Mouse (Mus musculus) embryonic fibroblast, embryonic 13.5 days (primary cell): ENCODE measurements around the gene Ccdc142. TPM values are rescaled to one million over a fixed set of nuclear protein-coding genes. Genes with fewer than 3 reads are reported as not detected.

Experiments used
- H3K27ac ChIP-seq: 2 replicates; pipeline ENCODE4 v1.5.1; 2012; ENCODE audit warnings: low read length, control low read depth, inconsistent platforms; ENCODE audit not compliant: insufficient read depth
- H3K4me1 ChIP-seq: 2 replicates; pipeline ENCODE4 v1.6.1; 2011; ENCODE audit warnings: low read length; ENCODE audit not compliant: control insufficient read depth, insufficient read depth
- H3K4me3 ChIP-seq: 2 replicates; pipeline ENCODE4 v1.5.1; 2011; ENCODE audit warnings: mild to moderate bottlenecking, control low read depth, low read length; ENCODE audit not compliant: insufficient read depth
- CTCF ChIP-seq: IDR thresholded peaks from 2 replicates; pipeline ENCODE4 v1.5.1; 2011; ENCODE audit warnings: mild to moderate bottlenecking, control low read depth, low read length, moderate library complexity, borderline replicate concordance; ENCODE audit not compliant: insufficient read depth
- POLR2A ChIP-seq: IDR thresholded peaks from 2 replicates; pipeline ENCODE4 v1.6.1; 2011; ENCODE audit warnings: low read depth, mild to moderate bottlenecking, control low read depth, low read length, moderate library complexity
- polyA plus RNA-seq: library from polyadenylated mRNA; stranded (reverse); fragments of >200 nt; gene quantifications from 2 replicates; pipeline ENCODE4 v1.2.4, GENCODE M21; 2011; ENCODE audit warnings: low read depth; ENCODE audit not compliant: missing spikeins, insufficient read length

Gene Ccdc142
- polyA plus RNA-seq, 1 experiment: not detected

DNA sequence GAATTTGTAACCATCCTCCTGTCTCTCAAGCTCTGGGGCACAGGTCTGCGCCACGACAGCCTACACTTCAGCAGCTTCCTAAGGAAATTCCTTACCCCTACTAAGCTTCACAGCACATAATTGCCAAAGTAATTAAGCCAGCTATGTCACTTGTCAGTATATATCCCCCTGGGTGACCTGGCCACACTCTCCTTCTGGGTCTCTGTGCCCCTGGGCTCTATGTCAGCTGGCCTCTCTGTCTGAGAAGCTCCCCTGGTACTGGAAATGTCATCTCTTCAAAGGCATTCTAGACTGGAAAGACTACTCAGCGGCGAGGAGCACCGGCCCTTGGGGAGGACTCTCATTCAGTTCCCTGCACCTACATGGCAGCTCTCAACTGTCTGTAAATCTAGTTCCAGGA is 21.6 kb downstream of the Ccdc142 start:
- H3K4me3 ChIP-seq: no peak overlapping the region
- no peak overlapping the region for H3K27ac ChIP-seq
- H3K4me1 ChIP-seq: peaks cover 4% of the 10 kb centered on the region; the same call in 1 of the 2 replicates
- no peak for TF ChIP-seq POLR2A
- no peak for TF ChIP-seq CTCF

DNA sequence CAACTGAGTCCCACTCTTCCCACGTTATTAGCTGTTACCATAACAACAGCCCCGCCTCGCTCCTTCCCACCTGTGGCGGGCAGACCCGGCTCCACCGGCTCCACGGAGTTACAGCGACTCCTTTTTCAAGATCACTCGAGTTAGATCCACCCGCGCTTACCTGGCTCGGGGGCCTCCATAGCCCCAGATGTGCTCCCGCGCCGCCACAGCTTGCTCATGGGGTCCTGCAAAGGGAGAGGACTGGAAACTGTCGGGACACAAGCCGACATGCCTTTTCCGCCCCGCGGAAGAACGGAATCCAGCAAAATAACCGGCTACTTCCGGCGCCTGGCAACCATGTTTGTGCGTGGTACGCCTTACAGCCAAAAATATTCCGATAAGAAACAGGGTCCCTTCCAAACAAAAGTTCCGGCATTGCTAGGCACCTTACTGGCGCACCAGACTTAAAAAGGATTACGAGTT is 23.5 kb downstream of the Ccdc142 start:
- Histone ChIP-seq H3K27ac (no peak overlapping the region), H3K4me3 (peak overlapping the region; percentile 75), H3K4me1 (peaks cover 4% of the 10 kb centered on the region; the same call in 1 of the 2 replicates)
- TF ChIP-seq CTCF (no peak), POLR2A (peak; percentile 63)

DNA sequence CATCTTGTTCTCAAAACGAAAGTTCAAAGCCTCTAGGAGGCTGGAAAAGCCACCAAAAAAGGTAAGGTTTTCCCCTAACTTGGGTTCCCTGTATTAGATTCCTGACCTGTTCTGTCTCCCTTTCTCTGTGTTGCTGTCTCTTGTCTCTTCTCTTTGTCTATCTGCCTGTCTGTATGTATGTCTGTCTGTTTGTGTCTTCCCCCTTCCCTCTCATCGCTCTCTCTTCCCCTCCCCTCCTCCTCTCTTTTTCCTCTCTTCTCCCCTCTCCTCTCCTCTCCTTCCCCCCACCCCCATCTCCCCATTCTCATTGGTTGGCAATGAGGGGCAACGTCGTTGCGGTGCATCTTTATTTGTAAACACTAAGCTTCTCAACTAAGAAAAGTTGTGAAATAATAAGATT is 23.9 kb downstream of the Ccdc142 start, which contains the start of gene Ino80b:
Gene Ino80b, minus strand, starts transcription at position 101 of the 400 bp plus-strand sequence.
- no peak for TF ChIP-seq POLR2A
- no peak for TF ChIP-seq CTCF
- Histone ChIP-seq H3K4me3 (peak within 1 kb of the TSS; percentile 75), H3K27ac (no peak within 1 kb of the TSS), H3K4me1 (peaks cover 4% of the 10 kb centered on the region; the same call in 1 of the 2 replicates)

DNA sequence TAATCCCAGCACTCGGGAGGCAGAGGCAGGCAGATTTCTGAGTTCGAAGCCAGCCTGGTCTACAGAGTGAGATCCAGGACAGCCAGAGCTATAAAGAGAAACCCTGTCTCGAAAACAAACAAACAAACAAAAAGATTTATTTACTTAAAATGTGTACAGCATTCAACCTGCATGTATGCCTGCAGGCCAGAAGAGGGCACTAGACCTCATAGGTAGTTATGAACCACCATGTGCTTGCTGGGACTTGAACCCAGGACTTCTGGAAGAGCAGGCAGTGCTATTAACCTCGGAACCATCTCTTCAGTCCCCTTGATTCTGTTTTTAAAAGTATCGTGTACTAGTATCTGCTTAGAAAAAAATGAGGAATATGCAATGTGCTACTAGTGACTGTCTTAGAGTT is 26.0 kb downstream of the Ccdc142 start:
- H3K27ac ChIP-seq: no peak overlapping the region
- TF ChIP-seq POLR2A (no peak), CTCF (no peak)
- H3K4me3 ChIP-seq: no peak overlapping the region
- H3K4me1 ChIP-seq: peaks cover 4% of the 10 kb centered on the region; the same call in 1 of the 2 replicates

DNA sequence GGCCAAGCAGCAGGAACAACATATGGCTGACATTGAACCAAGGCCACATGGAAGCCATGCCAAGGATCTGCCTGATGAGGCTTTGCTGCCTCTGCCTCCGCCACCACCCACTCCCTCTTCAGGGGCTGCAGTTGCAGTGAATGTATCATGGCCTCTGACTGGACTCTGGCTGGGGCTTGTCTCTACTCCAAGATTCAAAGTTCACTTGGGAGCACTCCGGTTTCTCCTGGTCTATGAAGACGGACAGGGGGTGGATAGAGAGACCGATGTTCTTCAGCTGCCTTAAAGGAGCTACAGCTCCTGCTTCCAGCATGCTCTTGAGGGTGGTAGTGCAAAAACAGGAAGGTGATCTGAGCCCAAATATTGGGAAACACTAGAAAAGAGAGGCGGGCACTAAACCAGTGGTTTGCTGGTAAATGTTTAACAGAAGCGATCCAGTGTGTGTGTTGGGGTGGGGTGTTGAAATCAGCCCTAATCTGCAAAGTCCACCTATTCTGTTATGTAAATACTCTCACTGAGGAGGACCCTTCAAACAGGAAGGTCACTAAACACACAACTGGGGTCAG is 30.2 kb downstream of the Ccdc142 start:
- no peak overlapping the region for H3K4me3 ChIP-seq
- TF ChIP-seq POLR2A: peak; percentile 27; the same call in 1 of the 2 replicates
- TF ChIP-seq CTCF: no peak
- H3K4me1 ChIP-seq: peaks cover 3% of the 10 kb centered on the region; the same call in 1 of the 2 replicates
- no peak overlapping the region for H3K27ac ChIP-seq

DNA sequence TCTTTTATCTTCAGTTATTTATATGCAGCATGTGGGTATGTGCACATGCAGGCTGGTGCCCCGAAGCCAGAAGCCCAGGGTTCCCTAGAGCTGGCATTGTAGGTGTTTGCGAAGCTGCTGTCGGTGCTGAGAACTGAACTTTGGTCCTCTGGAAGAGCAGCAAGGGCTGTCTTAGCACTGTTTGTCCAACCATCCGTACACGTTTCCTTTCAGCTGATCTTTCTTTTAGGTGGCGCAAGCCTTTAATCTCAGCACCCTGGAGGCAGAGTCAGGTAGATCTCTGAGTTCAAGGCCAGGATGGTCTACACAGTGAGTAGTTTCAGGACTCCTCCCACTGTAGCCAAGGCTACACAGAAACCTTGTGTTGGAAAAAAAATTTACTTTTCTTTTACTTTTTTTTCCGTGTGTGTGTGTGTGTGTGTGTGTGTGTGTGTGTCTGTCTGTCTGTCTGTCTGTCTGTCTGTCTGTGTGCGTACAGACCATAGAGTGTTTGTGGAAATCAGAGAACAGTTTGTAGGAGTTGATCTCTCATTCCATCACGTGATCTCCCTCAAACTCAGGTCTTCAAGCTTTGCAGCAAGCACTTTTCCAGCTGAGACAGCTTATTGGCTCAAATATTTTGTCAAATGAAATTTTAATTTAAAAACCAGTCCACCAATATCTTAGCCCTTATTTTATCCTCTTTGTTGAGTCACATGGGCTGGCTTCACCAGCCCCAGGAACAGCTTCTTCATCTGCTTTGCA is 30.9 kb downstream of the Ccdc142 start:
- Histone ChIP-seq H3K4me3 (no peak overlapping the region), H3K27ac (no peak overlapping the region), H3K4me1 (peaks cover 3% of the 10 kb centered on the region; the same call in 1 of the 2 replicates)
- 0 out of 2 replicates have a peak, but pooled peaks have one; percentile 25 for TF ChIP-seq POLR2A
- TF ChIP-seq CTCF: no peak

DNA sequence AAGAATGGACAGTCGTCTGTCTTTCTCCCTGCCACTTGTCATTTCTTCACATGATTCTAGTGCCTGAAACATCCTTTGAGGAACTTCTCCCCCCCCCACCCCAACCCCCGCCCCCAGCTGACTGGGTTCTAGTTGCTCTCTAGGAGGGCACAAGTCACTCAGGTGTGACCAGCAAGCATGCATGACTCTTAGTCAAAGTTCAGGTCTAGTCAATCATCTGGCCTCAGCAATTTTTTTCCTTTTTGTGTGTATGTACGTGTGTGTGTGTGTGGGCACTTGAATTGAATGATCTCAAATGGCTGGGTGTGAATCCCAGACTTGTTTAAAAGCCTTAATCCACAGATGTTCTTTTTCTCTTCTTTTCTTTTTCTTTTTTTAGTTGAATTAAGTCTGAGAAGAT is 32.8 kb downstream of the Ccdc142 start:
- H3K4me1 ChIP-seq: peaks cover 6% of the 10 kb centered on the region; the same call in 1 of the 2 replicates
- no peak overlapping the region for H3K4me3 ChIP-seq
- TF ChIP-seq CTCF (no peak), POLR2A (no peak)
- H3K27ac ChIP-seq: no peak overlapping the region

DNA sequence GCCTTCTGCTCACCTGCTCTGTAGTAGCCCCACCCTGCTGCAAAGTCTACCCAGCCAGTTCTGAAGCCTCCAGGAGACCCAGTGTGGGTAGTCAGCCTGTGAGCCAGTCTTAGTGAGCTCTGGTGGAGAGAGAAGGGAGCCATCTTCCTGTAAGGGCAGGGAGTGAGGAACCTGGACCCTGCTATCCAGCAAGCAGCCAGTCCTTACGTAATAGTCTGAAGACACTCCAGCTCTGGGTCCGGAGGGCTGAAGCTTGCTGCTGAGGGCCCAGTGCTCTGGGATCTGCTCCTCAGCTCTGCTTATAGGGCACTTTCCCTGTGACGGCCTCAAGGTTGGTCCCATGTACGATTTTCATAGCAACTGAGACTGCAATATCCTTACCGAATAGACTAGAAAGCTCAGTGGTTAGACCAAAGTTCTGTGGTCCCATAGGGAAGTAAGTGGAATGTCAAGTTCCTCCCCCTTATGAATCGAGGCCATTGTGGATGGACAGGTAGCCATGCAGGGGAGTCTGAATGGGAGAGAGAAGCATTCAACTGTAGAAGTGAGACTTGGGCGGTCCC is 33.6 kb downstream of the Ccdc142 start, which contains the start of gene Rtkn:
Gene Rtkn, plus strand, starts transcription at position 513 of the 563 bp plus-strand sequence.
- no peak for TF ChIP-seq CTCF
- 0 out of 2 replicates have a peak, but pooled peaks have one; percentile 2 for TF ChIP-seq POLR2A
- Histone ChIP-seq H3K27ac (peak within 1 kb of the TSS; percentile 98), H3K4me1 (peaks cover 6% of the 10 kb centered on the region; the same call in 1 of the 2 replicates), H3K4me3 (peak within 1 kb of the TSS; percentile 56)

DNA sequence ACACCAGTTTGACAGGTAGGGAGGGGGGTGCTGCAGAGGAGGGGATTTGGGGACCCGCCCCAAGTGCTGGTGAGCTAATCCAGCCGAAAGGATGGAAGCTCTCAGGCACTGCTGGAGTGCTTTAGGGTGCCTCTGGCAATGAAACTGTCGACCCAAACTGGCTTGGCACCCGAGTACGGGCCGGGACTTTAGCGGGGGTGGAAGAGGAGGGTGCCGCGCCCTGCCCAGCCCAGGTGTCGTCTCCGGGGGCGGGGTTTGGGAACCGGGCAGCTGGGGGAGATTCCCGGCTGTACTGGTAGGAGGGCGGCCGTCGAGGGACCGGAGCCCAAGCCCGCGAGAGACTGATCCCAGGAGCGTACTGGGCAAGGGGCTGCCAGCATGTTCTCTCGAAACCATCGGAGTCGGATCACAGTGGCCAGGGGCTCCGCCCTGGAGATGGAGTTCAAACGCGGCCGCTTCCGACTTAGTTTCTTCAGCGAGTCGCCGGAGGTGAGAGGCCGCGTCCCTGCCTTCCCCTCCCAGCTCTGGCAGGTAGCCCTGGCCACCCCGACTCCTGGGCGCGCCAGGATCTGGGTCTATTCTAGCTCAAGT is 34.3 kb downstream of the Ccdc142 start:
- Histone ChIP-seq H3K4me3 (peak overlapping the region; percentile 56), H3K27ac (peak overlapping the region; percentile 98), H3K4me1 (peaks cover 6% of the 10 kb centered on the region; the same call in 1 of the 2 replicates)
- TF ChIP-seq CTCF (no peak), POLR2A (peak; percentile 27; the same call in 1 of the 2 replicates)
